Mouse (Mus musculus): ENCODE results near the gene Duxbl3. TPM values are rescaled to one million over a fixed set of nuclear protein-coding genes. Genes with fewer than 3 reads are reported as not detected.

Gene Duxbl3
- polyA plus RNA-seq (2012; rRNA removed; ENCODE audit: low replicate concordance): 0.72 and 8.9 TPM in 2 replicates

GRCm38 (mm10) chr14:26257756-26258617 lies at the start of gene Duxbl3:
Duxbl3 (plus strand) TSS chr14:26257962.

Other genes with a start within 250 kb of the Duxbl3 start
- gene Gm9780, start 215.3 kb upstream of the Duxbl3 start, polyA plus RNA-seq (2012; rRNA removed; ENCODE audit: low replicate concordance): 541 and 599 TPM in 2 replicates
- 45.4 and 71.4 TPM in 2 replicates for gene Tmem254c, start 190.6 kb upstream of the Duxbl3 start, polyA plus RNA-seq (2012; rRNA removed; ENCODE audit: low replicate concordance)
- not detected in 2 replicates for gene Cphx2, start 176.4 kb upstream of the Duxbl3 start, polyA plus RNA-seq (2012; rRNA removed; ENCODE audit: low replicate concordance)
- not detected in 2 replicates for gene Cphx3, start 175.7 kb upstream of the Duxbl3 start, polyA plus RNA-seq (2012; rRNA removed; ENCODE audit: low replicate concordance)
- gene Duxbl2, start 139.6 kb upstream of the Duxbl3 start, polyA plus RNA-seq (2012; rRNA removed; ENCODE audit: low replicate concordance): 0.26 and 1.7 TPM in 2 replicates
- gene Plac9b, start 75.5 kb upstream of the Duxbl3 start, polyA plus RNA-seq (2012; rRNA removed; ENCODE audit: low replicate concordance): 187 and 215 TPM in 2 replicates
- 77.8 and 107 TPM in 2 replicates for gene Tmem254b, start 50.9 kb upstream of the Duxbl3 start, polyA plus RNA-seq (2012; rRNA removed; ENCODE audit: low replicate concordance)

Measured in subcutaneous adipose tissue, adult 2 months (tissue).